Mouse (Mus musculus) retina, postnatal 1 day (tissue): ENCODE measurements at regions not wholly inside any gene's neighbourhood (a gene's known extent, or its start where the extent isn't known, plus 50 kb on each side); places are given as distances from the start of the nearest gene placed in this dataset.
A peak's percentile ranks its signal among the peaks of the same experiment; 100 is the strongest.
"Not testable (repeated sequence)": the region's sequence is repeated elsewhere in the genome, so short reads cannot be mapped to it uniquely, and the experiment has no call there.

ENCODE experiments used
- DNase-seq: peaks from one replicate; pipeline ENCODE4 v3.0.0-alpha.2; 2012

- DNase-seq: no peak
These were observed 81.7 kb downstream of the Sem1 start for GRCm38 (mm10) chr6:6496789-6497188.

- DNase-seq: no peak
These were observed 82.1 kb downstream of the Sem1 start for GRCm38 (mm10) chr6:6496336-6496735.

- no peak for DNase-seq
These were observed 90.3 kb downstream of the Sem1 start for GRCm38 (mm10) chr6:6488191-6488590.

GRCm38 (mm10) chr6:6481596-6481995 lies 96.9 kb downstream of the Sem1 start:
- not testable (repeated sequence) for DNase-seq

- no peak for DNase-seq
These were observed 108.1 kb downstream of the Sem1 start for GRCm38 (mm10) chr6:6470397-6470796.

- DNase-seq: no peak
These were observed 110.9 kb downstream of the Sem1 start for GRCm38 (mm10) chr6:6467526-6467925.

GRCm38 (mm10) chr6:6466231-6466630 lies 112.2 kb downstream of the Sem1 start:
- DNase-seq: no peak

GRCm38 (mm10) chr6:6463807-6464470 lies 114.5 kb downstream of the Sem1 start:
- DNase-seq: peak; percentile 49

GRCm38 (mm10) chr6:6459918-6460239 lies 118.6 kb downstream of the Sem1 start:
- DNase-seq: no peak

GRCm38 (mm10) chr6:6459006-6459917 lies 119.2 kb downstream of the Sem1 start:
- peak; percentile 66 for DNase-seq

- peak; percentile 8 for DNase-seq
These were observed 120.7 kb downstream of the Sem1 start for GRCm38 (mm10) chr6:6457726-6458125.

GRCm38 (mm10) chr6:6457001-6457400 lies 121.5 kb downstream of the Sem1 start:
- no peak for DNase-seq

GRCm38 (mm10) chr6:6455566-6455965 lies 122.9 kb downstream of the Sem1 start:
- no peak for DNase-seq

GRCm38 (mm10) chr6:6454396-6454795 lies 124.1 kb downstream of the Sem1 start:
- DNase-seq: peak; percentile 58

- no peak for DNase-seq
These were observed 143.6 kb downstream of the Sem1 start for GRCm38 (mm10) chr6:6434855-6435254.

- no peak for DNase-seq
These were observed 144.1 kb downstream of the Sem1 start for GRCm38 (mm10) chr6:6434261-6434802.

GRCm38 (mm10) chr6:6433179-6433578 lies 145.3 kb downstream of the Sem1 start:
- DNase-seq: no peak

- no peak for DNase-seq
These were observed 163.5 kb downstream of the Sem1 start for GRCm38 (mm10) chr6:6414654-6415610.

- DNase-seq: peak; percentile 13
These were observed 180.5 kb downstream of the Sem1 start for GRCm38 (mm10) chr6:6397997-6398396.

- DNase-seq: peak; percentile 23
These were observed 172.8 kb upstream of the Slc25a13 start for GRCm38 (mm10) chr6:6389454-6390445.

- DNase-seq: peak; percentile 20
These were observed 172.0 kb upstream of the Slc25a13 start for GRCm38 (mm10) chr6:6388835-6389440.
